Mouse (Mus musculus): ENCODE data around the gene Plcxd2.

GRCm38 (mm10) chr16:45999374-46000191 lies 10.4 kb downstream of the Plcxd2 start:
- TF ChIP-seq CTCF (IDR thresholded peaks at IDR 0.05; ENCODE audit: low read depth, low read length) (no peak), POLR2A (IDR thresholded peaks at IDR 0.05; ENCODE audit: extremely low read depth, insufficient read depth, low read length) (no peak)

All from liver, adult 2 months (tissue).